Mouse (Mus musculus): ENCODE measurements around the gene Smg5.
"Not testable (repeated sequence)": the region's sequence is repeated elsewhere in the genome, so short reads cannot be mapped to it uniquely, and the experiment has no call there.

The Smg5 gene

DNA sequence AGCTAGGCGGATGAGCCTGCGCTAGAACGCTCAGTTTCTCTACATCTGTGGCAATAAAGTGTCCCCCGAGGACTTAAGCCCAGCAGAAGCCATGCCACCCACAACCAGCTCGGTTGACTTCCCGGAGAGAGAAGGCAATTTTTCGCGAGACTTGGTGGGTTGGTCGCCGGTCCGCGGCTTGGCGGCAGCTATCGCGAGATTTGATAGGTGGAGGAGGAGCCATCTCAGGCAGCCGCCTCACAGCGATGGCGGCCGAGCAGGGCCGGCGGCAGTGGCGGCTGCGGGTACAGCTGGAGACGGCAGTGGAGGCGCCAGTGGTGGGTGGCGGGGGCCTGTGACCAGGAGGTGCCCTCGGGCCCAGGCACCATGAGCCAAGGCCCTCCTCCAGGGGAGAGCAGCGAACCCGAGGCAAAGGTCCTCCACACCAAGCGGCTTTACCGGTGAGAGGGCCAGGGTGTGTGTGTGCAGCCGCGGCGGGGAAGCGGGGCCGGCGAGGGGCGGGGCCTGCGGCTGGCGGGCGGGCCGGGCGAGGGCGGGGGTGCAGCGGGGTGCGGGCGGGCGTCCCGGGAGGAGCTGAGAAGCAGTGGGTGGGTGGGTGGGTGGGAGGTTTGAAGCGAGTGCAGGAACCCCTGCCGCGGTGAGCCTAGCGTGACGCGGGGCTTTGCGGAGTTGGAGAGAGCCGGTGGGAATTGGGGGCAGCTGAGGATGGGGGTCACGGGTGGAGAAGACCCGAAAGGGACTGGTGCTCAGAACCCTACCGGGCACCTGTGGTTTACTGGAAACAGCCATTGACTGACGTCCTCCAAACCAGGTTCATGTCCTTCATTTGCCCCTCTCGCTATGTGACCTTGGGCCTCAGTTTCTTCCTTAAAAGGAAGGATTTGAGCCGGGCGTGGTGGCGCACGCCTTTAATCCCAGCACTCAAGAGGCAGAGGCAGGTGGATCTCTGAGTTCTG lies at the start of gene Smg5, which contains the start of gene Tmem79:
TSS of gene Smg5 (plus strand) at position 203 of the 956 bp plus-strand sequence.
TSS of gene Tmem79 (minus strand) at position 91 of the 956 bp plus-strand sequence.
- DNase-seq (ENCODE audit: low spot score in 2 of 2): peak; percentile 92 to 96

DNA sequence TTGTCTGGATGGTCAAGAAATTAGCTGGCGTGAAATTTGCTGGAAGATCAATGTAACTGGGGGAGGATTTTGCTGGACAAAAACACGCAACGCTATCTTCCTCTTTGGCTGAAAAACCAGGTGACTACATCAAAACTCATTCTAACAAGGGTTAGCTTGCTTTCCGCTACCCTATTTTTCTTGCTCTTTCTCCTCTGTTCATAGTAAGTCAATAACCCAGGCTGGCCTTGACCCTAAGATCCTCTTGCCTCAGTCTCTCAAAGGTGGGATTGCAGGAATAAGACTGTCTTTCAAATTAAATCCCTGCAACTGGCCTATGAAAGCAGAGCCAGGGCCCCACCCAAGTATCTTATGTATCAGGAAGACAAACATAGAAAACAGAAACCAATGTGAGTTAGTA lies 49.0 kb upstream of the Smg5 start, which contains the start of gene Gm38392:
TSS of gene Gm38392 (minus strand) at position 101 of the 400 bp plus-strand sequence.
- no peak for DNase-seq (ENCODE audit: low spot score in 2 of 2)

- not testable (repeated sequence) for DNase-seq (ENCODE audit: low spot score in 2 of 2)
These were observed 47.8 kb upstream of the Smg5 start for GRCm38 (mm10) chr3:88288133-88288713.

GRCm38 (mm10) chr3:88291970-88292369 lies 44.1 kb upstream of the Smg5 start:
- no peak for DNase-seq (ENCODE audit: low spot score in 2 of 2)

- not testable (repeated sequence) for DNase-seq (ENCODE audit: low spot score in 2 of 2)
These were observed 40.8 kb upstream of the Smg5 start for GRCm38 (mm10) chr3:88295272-88295671.

- no peak for DNase-seq (ENCODE audit: low spot score in 2 of 2)
These were observed 39.9 kb upstream of the Smg5 start for GRCm38 (mm10) chr3:88296110-88296560.

DNA sequence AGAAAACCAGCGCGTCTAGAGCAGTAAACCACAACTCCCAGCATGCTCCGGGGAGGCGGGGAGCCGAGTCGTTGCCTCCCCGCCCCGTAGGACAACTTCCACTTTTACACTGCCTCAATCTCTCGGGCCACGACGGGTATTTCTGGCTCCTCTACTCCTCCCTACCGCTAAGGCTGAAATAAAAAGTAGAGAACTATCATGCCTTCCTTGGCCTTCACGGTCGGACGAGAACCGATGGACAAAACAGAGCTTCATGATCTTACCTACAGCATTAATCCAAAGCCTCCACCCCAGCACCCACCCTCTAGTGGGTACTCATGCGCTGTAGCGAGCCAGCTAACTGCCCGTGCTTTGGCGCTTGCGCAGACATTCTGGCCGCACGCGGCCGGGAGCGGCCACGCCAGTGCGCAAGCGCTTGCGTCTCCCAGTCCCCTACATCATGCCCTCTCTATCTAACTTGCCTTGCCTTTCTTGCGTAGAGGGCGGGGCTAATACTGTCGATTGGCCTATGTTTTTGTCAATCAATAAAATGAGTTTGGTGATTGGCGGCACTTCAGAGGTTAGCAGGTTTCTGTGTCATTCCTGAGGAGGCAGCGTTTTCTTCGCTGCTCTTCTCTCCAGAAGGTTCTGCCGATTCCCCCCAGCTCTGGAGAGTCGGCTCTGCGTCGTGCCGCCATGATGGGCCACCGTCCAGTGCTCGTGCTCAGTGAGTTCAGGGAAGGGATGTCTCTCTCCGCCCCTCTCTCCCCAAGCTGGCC lies 39.3 kb upstream of the Smg5 start, which contains the start of the genes Tsacc and Cct3:
TSS of gene Tsacc (minus strand) at position 439 of the 758 bp plus-strand sequence.
TSS of gene Cct3 (plus strand) at position 556 of the 758 bp plus-strand sequence.
- DNase-seq (ENCODE audit: low spot score in 2 of 2): peak; percentile 83 to 94

DNA sequence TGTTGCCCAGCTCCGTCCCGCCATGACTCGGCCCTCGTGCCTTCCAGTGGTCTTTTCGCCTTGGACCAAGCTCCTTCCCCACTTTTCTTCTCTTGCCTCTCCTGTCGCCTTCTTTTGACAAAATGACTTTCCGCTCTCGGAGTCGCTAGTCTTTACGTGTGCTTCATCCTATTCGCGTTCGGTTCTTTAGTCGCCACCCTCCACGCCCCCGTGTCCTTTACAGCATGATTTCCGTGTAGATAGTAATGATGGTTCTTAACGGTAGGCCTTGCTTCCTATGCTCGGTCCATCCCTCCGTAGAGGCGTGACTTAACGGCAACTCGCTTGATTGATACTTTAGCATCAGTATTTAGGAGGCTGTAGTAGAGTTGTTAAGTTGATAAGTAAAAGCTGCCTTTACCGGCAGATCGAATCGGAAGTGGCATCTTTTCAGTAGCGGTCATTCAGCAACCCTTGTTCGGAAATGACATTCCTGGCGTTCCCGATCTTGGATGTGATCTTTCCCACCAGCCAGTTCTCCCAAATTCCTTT lies 38.7 kb upstream of the Smg5 start:
- DNase-seq (ENCODE audit: low spot score in 2 of 2): no peak

DNA sequence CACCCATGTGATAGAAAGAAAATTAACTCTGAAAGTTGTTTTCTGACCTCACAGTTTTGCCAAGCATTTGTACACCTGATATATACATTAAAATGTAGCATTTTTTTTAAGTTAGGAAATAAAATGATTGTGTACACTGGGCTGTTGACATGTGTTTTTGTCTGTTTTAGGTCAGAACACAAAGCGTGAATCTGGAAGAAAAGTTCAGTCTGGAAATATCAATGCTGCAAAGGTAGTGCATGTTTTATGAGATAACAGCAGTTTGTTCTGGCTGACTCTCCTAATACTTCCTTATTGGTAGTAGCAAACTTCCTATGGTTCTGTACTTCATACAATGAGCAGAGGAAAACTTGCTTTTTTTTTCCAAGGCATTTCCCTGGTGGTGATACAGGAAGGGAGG lies 36.9 kb upstream of the Smg5 start:
- no peak for DNase-seq (ENCODE audit: low spot score in 2 of 2)

GRCm38 (mm10) chr3:88324951-88325405 lies 11.1 kb upstream of the Smg5 start, which contains the start of gene Glmp:
Gene Glmp, plus strand, starts transcription at chr3:88325023.
- peak; percentile 35 to 43 for DNase-seq (ENCODE audit: low spot score in 2 of 2)

GRCm38 (mm10) chr3:88328956-88329355 lies 7.1 kb upstream of the Smg5 start:
- no peak for DNase-seq (ENCODE audit: low spot score in 2 of 2)

GRCm38 (mm10) chr3:88331282-88331681 lies 4.8 kb upstream of the Smg5 start:
- no peak for DNase-seq (ENCODE audit: low spot score in 2 of 2)

- DNase-seq (ENCODE audit: low spot score in 2 of 2): peak; percentile 52 to 59
These were observed 1.9 kb upstream of the Smg5 start for GRCm38 (mm10) chr3:88334029-88334658.

DNA sequence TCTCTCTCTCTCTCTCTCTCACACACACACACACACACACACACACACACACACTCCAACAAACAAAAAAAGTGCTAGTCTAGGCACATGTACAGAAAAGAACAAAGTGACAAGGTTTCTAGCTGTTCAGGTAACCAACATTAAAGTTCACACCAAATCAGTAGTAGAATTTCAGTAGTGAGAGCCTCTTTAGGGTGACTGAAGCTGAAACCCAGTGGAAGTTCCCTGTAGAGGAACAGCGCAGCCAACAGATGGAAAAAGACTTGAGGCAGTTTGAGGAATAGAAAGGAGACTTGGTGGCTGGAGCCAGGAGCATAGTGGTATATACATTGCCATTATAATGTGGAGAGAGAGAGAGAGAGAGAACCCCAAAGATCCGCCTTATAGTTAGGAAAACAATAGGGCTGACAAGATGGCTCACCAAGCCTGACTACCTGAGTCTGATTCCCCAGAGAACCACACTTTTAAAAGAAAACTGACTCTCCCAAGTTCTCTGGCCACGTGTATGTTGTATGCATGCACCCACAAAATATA lies 1.1 kb upstream of the Smg5 start:
- no peak for DNase-seq (ENCODE audit: low spot score in 2 of 2)

GRCm38 (mm10) chr3:88335436-88336053 lies 515 bp upstream of the Smg5 start:
- no peak for DNase-seq (ENCODE audit: low spot score in 2 of 2)

- DNase-seq (ENCODE audit: low spot score in 2 of 2): no peak
These were observed 1.4 kb downstream of the Smg5 start for GRCm38 (mm10) chr3:88337367-88338020.

DNA sequence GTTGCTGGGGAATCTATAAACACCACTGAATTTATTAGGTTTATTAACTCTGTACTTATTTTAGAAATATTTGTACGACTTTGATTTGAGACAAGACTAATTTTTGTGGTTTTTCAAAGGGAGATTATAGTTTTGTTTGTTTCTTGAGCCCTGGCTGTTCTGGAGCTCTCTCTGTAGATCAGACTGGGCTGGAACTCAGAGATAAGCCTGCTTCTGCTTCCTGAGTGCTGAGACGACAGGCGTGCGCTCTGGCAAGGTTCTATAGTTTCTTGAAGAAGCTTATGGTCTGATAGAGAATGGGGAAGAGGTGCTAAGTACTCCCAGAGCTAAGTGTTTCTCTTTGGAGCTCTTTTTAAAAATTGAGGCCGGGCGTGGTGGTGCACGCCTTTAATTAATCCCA lies 2.3 kb downstream of the Smg5 start:
- no peak for DNase-seq (ENCODE audit: low spot score in 2 of 2)

DNA sequence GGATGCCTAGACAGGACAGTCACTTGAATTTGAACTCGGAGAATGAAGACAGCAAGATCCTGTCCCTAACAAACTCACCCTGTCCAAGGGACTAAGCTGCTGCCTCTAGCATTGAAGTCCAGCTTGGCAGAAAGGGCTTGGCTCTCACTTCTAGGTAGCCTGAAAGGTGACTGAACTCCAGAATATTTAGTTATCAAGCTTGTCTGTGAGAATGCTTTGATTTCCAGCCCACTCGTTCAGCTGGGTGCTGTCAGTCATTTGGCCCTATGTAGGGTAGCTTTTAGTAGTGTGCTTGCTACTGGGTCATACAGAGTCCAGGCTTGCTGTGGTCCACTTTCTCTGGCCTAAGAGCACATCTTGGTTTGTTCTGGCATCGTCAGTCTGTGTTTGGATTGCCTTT lies 2.9 kb downstream of the Smg5 start:
- no peak for DNase-seq (ENCODE audit: low spot score in 2 of 2)

DNA sequence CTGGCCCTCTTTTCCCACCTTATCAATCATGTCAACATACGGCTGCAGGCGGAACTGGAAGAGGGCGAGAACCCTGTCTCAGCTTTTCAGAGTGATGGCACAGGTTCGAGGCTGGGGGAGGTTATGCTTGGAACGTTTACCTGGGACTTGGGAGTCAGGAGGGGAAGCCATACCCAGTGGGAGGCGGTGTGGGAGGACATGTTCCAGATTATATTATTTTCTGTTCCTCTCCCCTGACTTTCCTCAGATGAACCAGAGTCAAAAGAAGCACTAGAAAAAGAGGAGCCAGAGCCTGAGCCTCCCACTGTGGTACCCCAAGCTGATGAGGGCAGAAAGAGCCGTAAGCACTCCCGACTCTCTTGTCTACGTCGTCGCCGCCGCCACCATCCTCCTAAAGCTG lies 14.7 kb downstream of the Smg5 start:
- DNase-seq (ENCODE audit: low spot score in 2 of 2): no peak

- no peak for DNase-seq (ENCODE audit: low spot score in 2 of 2)
These were observed 16.8 kb downstream of the Smg5 start for GRCm38 (mm10) chr3:88352907-88353306.

Data from urinary bladder, adult 18-20 months (tissue).